18 mouse cellular contexts compared by ENCODE assay signal in the genomic region with DNA sequence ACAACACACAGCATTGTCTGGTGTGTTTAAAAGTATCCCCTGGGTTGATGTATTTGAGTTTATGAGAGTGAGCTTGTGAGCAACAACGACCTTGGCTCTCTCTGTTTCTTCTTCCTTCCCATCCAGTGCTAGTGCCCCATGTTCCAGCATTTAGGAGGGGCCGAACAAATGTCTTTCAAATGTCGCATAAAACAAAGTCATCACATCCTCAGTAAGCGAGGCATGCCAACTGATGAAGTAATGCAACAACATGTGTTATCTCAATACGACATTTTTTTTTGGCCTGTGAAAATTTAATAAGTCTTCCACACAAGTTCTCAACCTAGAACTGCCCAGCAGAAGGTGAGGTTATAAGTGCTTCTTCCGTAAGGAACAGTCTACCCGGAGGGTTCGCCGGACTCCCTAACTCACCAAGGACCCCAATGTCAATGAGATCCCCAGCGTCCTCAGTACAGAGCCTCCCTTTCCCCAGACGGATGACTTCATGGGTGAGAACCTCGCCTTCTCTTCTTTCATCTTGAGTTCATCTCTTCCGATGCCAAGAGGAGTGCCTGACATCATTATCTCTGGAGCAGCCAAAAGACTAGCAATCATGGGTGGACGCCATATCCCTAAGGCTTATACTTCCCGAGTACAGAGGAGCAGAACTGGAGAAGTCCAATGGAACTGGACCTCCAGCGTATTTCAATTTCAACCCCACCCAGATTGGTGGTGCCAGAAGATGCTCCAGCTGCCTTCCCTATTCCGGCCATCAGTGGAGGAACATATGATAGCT. TPM values are rescaled to one million over a fixed set of nuclear protein-coding genes. Genes with fewer than 3 reads are reported as not detected.
A peak's percentile ranks its signal among the peaks of the same experiment; 100 is the strongest.
DNase-seq lines count a peak whose midpoint lies in the region; ATAC-seq and TF ChIP-seq lines count a peak whose summit lies in the region.
"Had no signal": no experiment of that assay in that cellular context is flagged by ENCODE, and none has a peak within 500 bp of the region (broad histone marks: within the 10 kb centered on the region; RNA-seq: fewer than 3 reads in every experiment).

No protein-coding gene starts in this region.

- peak; percentile 29 to 51 for DNase-seq in heart, adult 18-20 months
- peak; percentile 45 for DNase-seq in lung, postnatal 25 days (ENCODE audit: low spot score)
- DNase-seq in lung, adult 18-20 months: no peak
- DNase-seq in gastrocnemius, postnatal 14 days: peak; percentile 39
- DNase-seq in stomach, postnatal 0 days (ENCODE audit: low spot score): no peak
- no peak for DNase-seq in thymus, adult 18-20 months
- DNase-seq: adrenal gland, postnatal 14 days; cerebellum, adult 11-12 months; cerebellum, adult 9-10 months; cerebellum, postnatal 25 days had no signal

- no peak for TF ChIP-seq CTCF in stomach, postnatal 0 days (IDR thresholded peaks at IDR 0.05; ENCODE audit: low read depth)

- H3K36me3 ChIP-seq in heart, embryonic 12.5 days: no peaks in the 10 kb centered on the region
- H3K36me3 ChIP-seq in stomach, postnatal 0 days (ENCODE audit: control insufficient read depth, insufficient read depth, low read length): no peaks in the 10 kb centered on the region
- H3K36me3 ChIP-seq: embryonic facial prominence, embryonic 12.5 days; forebrain, embryonic 15.5 days; heart, embryonic 15.5 days; hindbrain, embryonic 13.5 days had no signal

- intact Hi-C loops in gastrocnemius, postnatal 14 days (cut with DNase I; ENCODE audit: low total_unique reads): no loop called here

- peaks cover 14% of the 10 kb centered on the region for H3K4me1 ChIP-seq in heart, embryonic 12.5 days (replicated peaks)
- H3K4me1 ChIP-seq in stomach, postnatal 0 days (replicated peaks; ENCODE audit: control insufficient read depth, insufficient read depth): no peaks in the 10 kb centered on the region

- no peak overlapping the region for H3K9ac ChIP-seq in heart, embryonic 12.5 days
- H3K9ac ChIP-seq in stomach, postnatal 0 days (ENCODE audit: low read length): no peak overlapping the region
- H3K9ac ChIP-seq: embryonic facial prominence, embryonic 12.5 days; forebrain, embryonic 15.5 days; heart, embryonic 15.5 days; hindbrain, embryonic 13.5 days had no signal

- WGBS in heart, embryonic 12.5 days: 87% methylated on average over 17 of the region's 17 CpGs
- WGBS in stomach, postnatal 0 days: 84% methylated on average over 17 of the region's 17 CpGs

- no peaks in the 10 kb centered on the region for H3K27me3 ChIP-seq in heart, embryonic 12.5 days (replicated peaks)
- no peaks in the 10 kb centered on the region for H3K27me3 ChIP-seq in stomach, postnatal 0 days (ENCODE audit: control insufficient read depth, insufficient read depth, low read length)
- H3K27me3 ChIP-seq: embryonic facial prominence, embryonic 12.5 days; forebrain, embryonic 15.5 days; heart, embryonic 15.5 days; hindbrain, embryonic 13.5 days had no signal

- ATAC-seq in heart, embryonic 12.5 days (ENCODE audit: insufficient number of reproducible peaks, low FRiP score): no peak
- peak; percentile 21; the same call in 1 of the 2 replicates for ATAC-seq in stomach, postnatal 0 days (ENCODE audit: low FRiP score, low TSS enrichment)
- ATAC-seq: activated CD4-positive, CD25-positive, alpha-beta regulatory T cell, adult 4 months; forebrain, embryonic 15.5 days; hindbrain, postnatal 0 days; Patski had no signal

- H3K4me3 ChIP-seq in heart, embryonic 12.5 days: no peak overlapping the region
- H3K4me3 ChIP-seq in stomach, postnatal 0 days (ENCODE audit: low read depth, low read length): no peak overlapping the region
- H3K4me3 ChIP-seq: embryonic facial prominence, embryonic 12.5 days; forebrain, embryonic 15.5 days; heart, embryonic 15.5 days; hindbrain, embryonic 13.5 days had no signal

- H3K4me2 ChIP-seq in heart, embryonic 12.5 days: no peak overlapping the region
- H3K4me2 ChIP-seq in stomach, postnatal 0 days (replicated peaks; ENCODE audit: low read depth): no peak overlapping the region
- H3K4me2 ChIP-seq: embryonic facial prominence, embryonic 12.5 days; forebrain, embryonic 15.5 days; heart, embryonic 15.5 days; hindbrain, embryonic 13.5 days had no signal

- H3K9me3 ChIP-seq in heart, embryonic 12.5 days (replicated peaks): no peaks in the 10 kb centered on the region
- no peaks in the 10 kb centered on the region for H3K9me3 ChIP-seq in stomach, postnatal 0 days (ENCODE audit: control insufficient read depth, low read length)
- H3K9me3 ChIP-seq: embryonic facial prominence, embryonic 12.5 days; forebrain, embryonic 15.5 days; heart, embryonic 15.5 days; hindbrain, embryonic 13.5 days had no signal

- TF ChIP-seq EP300 in stomach, postnatal 0 days (optimal IDR thresholded peaks at IDR 0.05): no peak

- H3K27ac ChIP-seq in heart, embryonic 12.5 days (ENCODE audit: poor library complexity, severe bottlenecking): no peak overlapping the region
- no peak overlapping the region for H3K27ac ChIP-seq in stomach, postnatal 0 days (replicated peaks)
- H3K27ac ChIP-seq: embryonic facial prominence, embryonic 12.5 days; forebrain, embryonic 15.5 days; heart, embryonic 15.5 days; hindbrain, embryonic 13.5 days; hindbrain, postnatal 0 days had no signal

RNA-seq across cellular contexts. Expression of a gene that starts 41.2 kb away (rescaled TPM):
- 1 to 10 TPM; 5.8 to 9.5 TPM for total RNA-seq in heart, adult 18-20 months (2021)
- 48.2 and 49.5 TPM in 2 replicates for polyA plus RNA-seq in heart, embryonic 12.5 days (2016; fragmentation: Nextera tagmentation; extraction: Ambion mirVana)
- total RNA-seq in gastrocnemius, postnatal 14 days (2021): 1 to 10 TPM; 1.9 to 2.4 TPM
- 7.0 and 7.4 TPM in 2 replicates for polyA plus RNA-seq in stomach, postnatal 0 days (2015; fragmentation: Nextera tagmentation; extraction: Ambion mirVana)

Comparison
In these comparisons a context has a peak if more than half of its experiments do, and no peak if none do; other contexts are left out.
1. DNase-seq: peak in heart, adult 18-20 months (2 of 2), lung, postnatal 25 days (single experiment) and gastrocnemius, postnatal 14 days (single experiment); none in lung, adult 18-20 months (0 of 2), stomach, postnatal 0 days (single experiment) and thymus, adult 18-20 months (0 of 2).